Mouse (Mus musculus): ENCODE measurements at regions not wholly inside any gene's neighbourhood (a gene's known extent, or its start where the extent isn't known, plus 50 kb on each side); places are given as distances from the start of the nearest gene placed in this dataset.

GRCm38 (mm10) chr9:99954038-99954618 is 78.2 kb upstream of the Sox14 start:
- no peak overlapping the region for H3K4me3 ChIP-seq (replicated peaks; ENCODE audit: low read length)
- H3K4me1 ChIP-seq (replicated peaks; ENCODE audit: low read depth, low read length), result no peaks in the 10 kb centered on the region
- no peaks in the 10 kb centered on the region for H3K36me3 ChIP-seq (ENCODE audit: insufficient read depth, low read length)
- H3K27me3 ChIP-seq (ENCODE audit: insufficient read depth, low read length), result no peaks in the 10 kb centered on the region
- TF ChIP-seq POU5F1 (IDR thresholded peaks at IDR 0.05; ENCODE audit: borderline replicate concordance, low read length) (no peak), NANOG (IDR thresholded peaks at IDR 0.05; ENCODE audit: borderline replicate concordance, low read length) (no peak), CTCF (conservative IDR thresholded peaks at IDR 0.05; ENCODE audit: low read length) (no peak)
- H3K9me3 ChIP-seq (ENCODE audit: low read length), result no peaks in the 10 kb centered on the region

Data from E14TG2a.4 (cell line).